Mouse (Mus musculus) splenic B cell, adult 2 months (primary cell): ENCODE data around the gene Maip1.
A peak's percentile ranks its signal among the peaks of the same experiment; 100 is the strongest.

Experiments
- DNase-seq: peaks from one replicate; pipeline ENCODE4 v3.0.0-alpha.2; 2011; ENCODE audit warnings: low read depth, low spot score
- H3K27me3 ChIP-seq: 2 replicates; pipeline ENCODE4 v1.6.1; 2012; ENCODE audit warnings: mild to moderate bottlenecking, low read length, moderate library complexity, mixed read lengths; ENCODE audit not compliant: control insufficient read depth, poor library complexity, insufficient read depth, severe bottlenecking
- H3K36me3 ChIP-seq: 2 replicates; pipeline ENCODE4 v1.6.1; 2012; ENCODE audit warnings: mild to moderate bottlenecking, low read length, moderate library complexity, mixed read lengths; ENCODE audit not compliant: control insufficient read depth, poor library complexity, insufficient read depth, severe bottlenecking

The Maip1 gene

GRCm38 (mm10) chr1:57394051-57394450, 12.1 kb upstream of the Maip1 start:
- DNase-seq = peak; percentile 76
- H3K27me3 ChIP-seq = no peaks in the 10 kb centered on the region
- 0 out of 2 replicates have a peak, but pooled peaks cover 3% of the 10 kb centered on the region for H3K36me3 ChIP-seq

DNA sequence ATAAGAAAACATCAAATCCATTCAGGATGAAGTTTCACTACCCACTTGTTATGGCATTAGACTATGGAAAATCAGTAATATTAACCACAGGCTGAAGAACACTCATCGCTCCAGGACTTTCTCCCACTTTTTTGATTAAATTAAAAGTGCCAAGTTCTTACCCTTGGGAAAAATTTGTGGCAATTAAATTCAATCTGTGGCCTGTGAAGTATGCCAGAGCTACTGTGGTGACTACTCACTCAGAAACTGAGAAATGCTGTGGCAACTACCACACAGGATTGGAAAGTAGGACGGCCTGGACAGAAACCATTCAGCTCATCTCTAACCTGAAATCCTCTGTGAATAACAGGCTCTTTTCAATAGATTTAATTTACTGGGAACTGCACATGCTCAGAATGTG, 5.8 kb upstream of the Maip1 start:
- Histone ChIP-seq H3K27me3 (no peaks in the 10 kb centered on the region), H3K36me3 (peaks cover 4% of the 10 kb centered on the region)
- DNase-seq = no peak

DNA sequence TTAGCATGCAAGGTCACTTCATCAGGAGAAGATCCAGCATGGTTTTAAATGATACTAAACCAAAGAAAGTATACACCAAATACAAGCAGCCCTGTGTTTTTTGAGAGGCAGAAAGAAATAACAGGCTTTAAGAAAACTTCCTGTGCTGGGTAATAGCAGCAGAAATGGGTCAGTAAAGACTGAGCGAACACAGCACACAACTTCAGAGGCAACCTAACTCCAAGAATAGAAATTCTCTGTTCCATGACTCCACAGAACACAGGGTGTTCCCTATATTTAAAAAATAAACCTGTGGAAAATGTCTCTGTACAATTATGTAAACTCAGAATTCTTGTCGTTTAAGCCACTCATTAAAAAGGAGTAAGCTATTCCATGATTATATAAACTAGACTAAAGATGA, 5.3 kb upstream of the Maip1 start:
- Histone ChIP-seq H3K36me3 (peaks cover 4% of the 10 kb centered on the region), H3K27me3 (no peaks in the 10 kb centered on the region)
- no peak for DNase-seq

DNA sequence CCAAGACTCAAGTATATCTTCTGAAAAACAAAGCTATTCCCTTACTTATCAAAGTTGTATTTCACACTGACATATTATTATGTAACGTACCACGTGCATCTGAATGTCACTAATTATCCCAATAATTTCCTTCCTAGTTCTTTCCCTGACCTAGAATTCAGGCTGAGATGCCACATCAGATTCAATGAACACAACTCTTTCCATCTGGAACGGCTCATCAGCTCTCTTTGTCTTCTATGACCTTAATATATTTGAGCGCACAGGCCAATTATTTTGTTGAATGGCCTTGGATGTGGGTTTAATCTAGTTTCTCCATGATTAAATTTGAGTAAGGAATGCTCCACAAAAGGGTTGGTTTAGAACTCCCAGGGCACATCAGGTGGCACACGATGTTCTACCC, 4.0 kb upstream of the Maip1 start:
- Histone ChIP-seq H3K27me3 (no peaks in the 10 kb centered on the region), H3K36me3 (peaks cover 4% of the 10 kb centered on the region)
- DNase-seq = no peak

DNA sequence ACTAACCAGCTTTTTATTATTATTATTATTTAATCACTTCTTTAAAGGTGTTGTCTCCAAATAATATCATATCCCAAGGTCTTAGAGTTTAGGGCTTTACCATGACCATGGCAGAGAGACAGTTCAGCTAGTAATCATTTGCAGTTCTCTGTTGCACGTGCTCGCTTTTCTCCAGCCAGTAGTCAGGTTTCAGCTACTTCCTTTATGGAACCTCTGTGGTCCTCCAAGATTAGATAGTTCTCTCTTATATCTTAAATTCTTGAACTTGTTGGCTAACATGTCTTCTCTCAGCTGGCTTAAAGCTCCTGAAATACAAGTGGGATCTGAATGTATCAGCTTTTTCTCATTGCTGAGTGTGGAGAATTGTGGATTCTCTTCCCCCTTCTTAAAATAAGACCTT, 2.9 kb downstream of the Maip1 start:
- DNase-seq = no peak
- Histone ChIP-seq H3K36me3 (no peaks in the 10 kb centered on the region), H3K27me3 (no peaks in the 10 kb centered on the region)

DNA sequence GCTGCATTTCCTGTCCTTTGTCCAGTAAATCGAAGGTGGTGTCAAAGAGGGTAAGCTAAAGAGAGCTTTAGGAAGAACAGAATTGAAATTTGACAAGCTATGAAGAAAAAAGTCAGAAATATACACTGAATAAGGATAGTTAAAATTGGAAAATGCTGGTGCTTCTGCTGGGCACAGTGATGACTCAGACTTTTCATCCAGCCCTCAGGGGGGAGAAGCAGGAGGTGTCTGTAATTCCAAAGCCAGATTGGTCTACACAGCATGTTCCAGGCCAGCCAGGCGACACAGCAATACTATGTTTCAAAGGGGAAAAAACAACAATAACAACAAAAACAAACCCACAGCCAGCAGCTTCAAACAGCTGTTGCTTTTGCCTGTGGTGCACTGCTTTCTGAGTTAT, 7.3 kb downstream of the Maip1 start:
- 0 out of 2 replicates have a peak, but pooled peaks cover 4% of the 10 kb centered on the region for H3K36me3 ChIP-seq
- no peaks in the 10 kb centered on the region for H3K27me3 ChIP-seq
- no peak for DNase-seq

GRCm38 (mm10) chr1:57423696-57424095, 17.6 kb downstream of the Maip1 start:
- Histone ChIP-seq H3K27me3 (no peaks in the 10 kb centered on the region), H3K36me3 (no peaks in the 10 kb centered on the region)
- DNase-seq = peak; percentile 23

GRCm38 (mm10) chr1:57428368-57429308, 22.5 kb downstream of the Maip1 start:
- peak; percentile 79 for DNase-seq
- Histone ChIP-seq H3K27me3 (no peaks in the 10 kb centered on the region), H3K36me3 (no peaks in the 10 kb centered on the region)

GRCm38 (mm10) chr1:57429786-57430483, 23.8 kb downstream of the Maip1 start:
- DNase-seq = no peak
- Histone ChIP-seq H3K27me3 (no peaks in the 10 kb centered on the region), H3K36me3 (no peaks in the 10 kb centered on the region)

DNA sequence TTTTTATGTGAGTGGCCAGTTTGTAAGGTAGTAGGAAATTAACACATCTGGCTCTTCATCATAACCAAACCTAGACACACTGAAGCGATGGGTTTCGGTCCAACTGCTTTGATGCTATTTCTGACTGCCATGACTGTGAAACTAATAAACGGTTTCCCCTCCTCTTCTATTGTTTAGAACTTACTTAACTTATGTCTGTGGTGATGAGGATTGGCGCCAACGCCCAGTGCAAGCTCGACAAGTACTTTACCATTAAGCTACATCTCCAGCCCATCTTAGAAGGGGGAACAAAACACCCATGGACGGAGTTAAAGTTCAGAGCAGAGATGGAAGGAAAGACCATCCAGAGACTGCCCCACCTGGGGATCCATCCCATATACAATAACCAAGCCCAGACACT, 27.0 kb downstream of the Maip1 start:
- no peak for DNase-seq
- no peaks in the 10 kb centered on the region for H3K36me3 ChIP-seq
- no peaks in the 10 kb centered on the region for H3K27me3 ChIP-seq

DNA sequence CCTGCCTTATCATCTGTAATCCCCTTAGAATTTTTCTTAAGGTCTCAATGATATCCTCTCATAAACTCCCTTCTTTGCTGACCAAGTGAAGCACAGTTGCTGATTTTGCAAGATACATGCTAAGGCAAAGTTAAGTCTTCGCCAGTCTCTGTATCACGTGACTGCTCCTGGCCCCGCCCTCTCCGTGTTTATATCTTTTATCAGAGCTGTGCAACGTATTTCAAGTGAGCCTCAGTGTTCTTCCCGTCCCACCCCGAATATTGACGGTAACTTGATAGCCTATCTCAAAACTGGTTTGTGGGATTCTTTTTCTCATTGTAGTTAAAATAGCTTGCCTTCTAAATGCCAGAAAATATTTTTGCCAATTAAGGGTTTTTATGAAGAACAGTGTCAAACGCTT, 30.3 kb downstream of the Maip1 start:
- DNase-seq = no peak
- H3K36me3 ChIP-seq = no peaks in the 10 kb centered on the region
- H3K27me3 ChIP-seq = no peaks in the 10 kb centered on the region

DNA sequence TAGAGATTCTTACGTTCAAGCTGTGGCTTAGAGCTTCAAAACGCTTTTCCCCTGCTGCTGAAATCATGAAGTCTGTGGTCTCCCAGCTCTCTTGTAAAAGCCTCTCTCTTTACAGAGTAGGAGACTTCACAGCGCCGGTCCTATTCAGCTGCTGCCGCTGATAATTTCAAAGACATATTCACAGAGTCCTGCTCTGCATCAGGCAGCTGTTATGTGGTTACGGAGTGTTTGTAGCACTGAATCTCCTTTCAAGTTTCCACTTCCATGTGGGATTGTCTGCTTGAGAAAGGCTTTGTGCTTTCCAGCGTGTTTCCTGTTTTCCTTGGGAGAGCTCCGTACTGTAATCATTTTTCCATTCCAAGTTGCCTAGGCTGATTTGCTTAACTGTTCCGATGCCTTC, 30.8 kb downstream of the Maip1 start:
- Histone ChIP-seq H3K27me3 (no peaks in the 10 kb centered on the region), H3K36me3 (no peaks in the 10 kb centered on the region)
- no peak for DNase-seq

DNA sequence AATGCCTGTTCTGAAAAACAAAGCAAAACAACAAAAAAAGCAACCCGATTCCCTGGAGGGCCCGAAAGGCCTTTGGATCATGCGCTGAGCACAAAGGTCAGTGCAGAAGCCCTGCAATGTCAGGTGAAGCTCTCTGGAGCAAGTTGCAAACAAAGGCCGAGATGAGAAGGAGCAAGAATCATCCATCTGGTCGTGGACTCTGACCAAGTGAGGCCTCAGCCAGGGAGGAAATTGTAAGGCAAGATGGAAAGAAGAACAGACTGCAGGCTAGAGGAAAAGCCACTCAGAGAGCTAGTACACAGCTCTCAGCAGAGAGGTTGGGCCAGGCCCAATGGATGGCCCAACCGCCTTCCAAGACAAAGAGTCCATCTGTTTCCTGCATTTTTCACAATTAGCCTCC, 32.9 kb downstream of the Maip1 start:
- H3K36me3 ChIP-seq = no peaks in the 10 kb centered on the region
- no peak for DNase-seq
- H3K27me3 ChIP-seq = no peaks in the 10 kb centered on the region

DNA sequence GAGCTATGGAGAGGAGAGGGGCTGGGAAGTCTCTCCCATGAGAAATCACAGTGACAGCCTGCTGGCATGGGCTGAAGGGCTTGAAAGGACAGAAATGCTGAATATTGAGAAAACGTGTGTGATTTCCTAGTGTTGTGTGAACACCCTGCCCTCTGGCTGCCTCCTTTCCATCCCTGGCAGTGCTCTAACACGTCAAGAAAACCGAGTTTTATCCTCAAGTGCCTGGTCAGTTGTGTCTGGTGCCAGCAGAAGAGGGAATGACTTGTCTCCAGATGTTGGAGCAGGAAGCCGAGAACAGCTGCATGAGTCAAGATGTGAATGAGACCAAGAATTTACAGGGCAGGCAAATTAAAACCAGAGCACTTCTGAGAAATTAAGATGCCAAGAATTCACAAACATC, 34.6 kb downstream of the Maip1 start:
- DNase-seq = no peak
- H3K27me3 ChIP-seq = no peaks in the 10 kb centered on the region

DNA sequence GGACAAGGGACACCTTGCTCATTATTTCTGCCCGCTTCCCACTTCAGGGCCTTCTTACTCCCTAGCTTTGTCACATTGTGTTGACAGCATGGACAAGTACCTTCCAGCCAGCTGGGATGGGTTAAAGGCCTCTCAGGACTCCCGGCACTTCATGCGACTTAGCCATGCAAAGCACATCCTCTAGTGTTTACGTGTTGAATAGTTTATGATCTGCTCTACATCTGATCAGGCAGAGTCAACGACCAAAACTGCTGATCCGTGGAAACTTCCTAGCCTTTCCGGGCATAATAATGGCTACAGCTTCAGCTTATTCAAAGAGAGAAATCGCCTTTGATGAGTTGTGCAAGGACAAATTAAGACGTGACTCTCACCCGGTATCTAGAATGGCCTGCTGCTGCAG, 39.6 kb downstream of the Maip1 start:
- Histone ChIP-seq H3K27me3 (no peaks in the 10 kb centered on the region), H3K36me3 (no peaks in the 10 kb centered on the region)
- no peak for DNase-seq

More for the DNA sequence above, 34.6 kb downstream of the Maip1 start:
- H3K36me3 ChIP-seq = no peaks in the 10 kb centered on the region
